Mouse (Mus musculus) megakaryocyte, embryonic 14.5 days (primary cell): ENCODE measurements at regions not wholly inside any gene's neighbourhood (a gene's known extent, or its start where the extent isn't known, plus 50 kb on each side); places are given as distances from the start of the nearest gene placed in this dataset.

Experiments
- FLI1 ChIP-seq: IDR thresholded peaks from 2 replicates; pipeline ENCODE4 v1.6.1; 2012; ENCODE audit warnings: low read length, inconsistent platforms, mixed read lengths
- GATA1 ChIP-seq: IDR thresholded peaks from 3 replicates; pipeline ENCODE4 v1.6.1; 2012; ENCODE audit warnings: mixed read lengths, low read length, inconsistent platforms, borderline replicate concordance

- TF ChIP-seq GATA1 (no peak), FLI1 (no peak)
Observed at GRCm38 (mm10) chr2:45751746-45752145, 634.6 kb upstream of the Zeb2 start.
